Mouse (Mus musculus): ENCODE measurements around the gene Qrsl1.

DNA sequence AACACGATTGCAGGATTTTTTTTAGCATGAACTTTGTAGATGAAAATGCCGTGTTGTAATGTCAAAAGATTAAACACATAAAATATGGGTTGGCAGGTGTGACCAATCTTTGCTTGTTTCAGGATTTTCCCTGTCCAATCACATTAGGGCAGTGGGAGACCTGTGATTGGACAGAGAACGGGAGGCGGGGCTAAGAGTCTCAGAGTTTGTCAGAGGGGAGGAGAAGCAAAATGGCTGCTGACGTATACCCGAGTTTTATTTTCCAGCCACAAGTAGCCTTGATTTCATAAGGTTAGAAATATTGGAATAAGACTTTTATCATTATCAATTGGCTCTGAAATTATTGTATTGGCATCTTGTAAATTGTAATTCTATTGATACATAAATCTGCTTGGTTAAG is 75.8 kb downstream of the Qrsl1 start:
- no peak for TF ChIP-seq CTCF (IDR thresholded peaks at IDR 0.05; ENCODE audit: borderline replicate concordance, insufficient read depth, low read length)
- no peak for TF ChIP-seq POLR2A (IDR thresholded peaks at IDR 0.05; ENCODE audit: low read depth, low read length)
